Mouse (Mus musculus): ENCODE measurements around the gene Chn2. TPM values are rescaled to one million over a fixed set of nuclear protein-coding genes. Genes with fewer than 3 reads are reported as not detected.

Gene Chn2
- total and polyA plus RNA-seq, 3 experiments, result not detected

DNA sequence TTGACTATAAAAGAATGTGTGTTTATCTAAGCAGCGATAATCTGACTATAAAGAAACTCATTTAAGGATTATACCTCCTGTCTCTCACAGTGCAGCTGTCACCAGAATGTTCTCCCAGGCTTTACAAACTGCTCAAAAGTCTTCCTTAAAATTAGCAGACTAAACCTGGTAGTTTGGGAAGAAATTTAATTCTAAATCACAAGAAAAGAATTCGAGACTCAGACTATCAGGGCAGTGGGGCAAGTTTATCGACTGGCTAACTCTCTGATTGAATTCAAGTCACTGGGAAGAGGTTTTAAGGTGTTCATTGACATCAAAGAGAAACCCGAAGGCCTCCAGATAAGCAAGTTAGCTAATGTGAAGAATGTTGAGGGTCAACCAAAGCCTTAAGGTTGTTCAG lies 171.6 kb downstream of the Chn2 start:
- H3K79me2 ChIP-seq (ENCODE audit: control insufficient read depth, insufficient read depth, low read length, poor library complexity), result no peaks in the 10 kb centered on the region
- no peak overlapping the region for H3K4me3 ChIP-seq (ENCODE audit: control insufficient read depth in 1 of 2, insufficient read depth in 1 of 2, low read depth in 2 of 2, low read length in 2 of 2)
- no peak overlapping the region for H3K27ac ChIP-seq (ENCODE audit: control insufficient read depth, low read depth, low read length)
- H3K9me3 ChIP-seq (replicated peaks; ENCODE audit: insufficient read depth, low read length), result no peaks in the 10 kb centered on the region
- H3K36me3 ChIP-seq (ENCODE audit: control insufficient read depth in 1 of 2, insufficient read depth in 2 of 2, low read length in 2 of 2), result no peaks in the 10 kb centered on the region
- no peak overlapping the region for H3K9ac ChIP-seq (ENCODE audit: control insufficient read depth, low read depth, low read length, poor library complexity, severe bottlenecking)
- DNase-seq (ENCODE audit: low read depth, low spot score), result no peak
- TF ChIP-seq CHD1 (IDR thresholded peaks at IDR 0.05; ENCODE audit: low read depth, low read length), result no peak
- no peak for TF ChIP-seq GATA1 (IDR thresholded peaks at IDR 0.05; ENCODE audit: low read depth, low read length)
- no peak for TF ChIP-seq MAFK (IDR thresholded peaks at IDR 0.05; ENCODE audit: borderline replicate concordance, low read depth, low read length)
- no peak for TF ChIP-seq SMC3 (IDR thresholded peaks at IDR 0.05; ENCODE audit: low read depth, low read length)
- TF ChIP-seq TCF12 (IDR thresholded peaks at IDR 0.05; ENCODE audit: low read depth, low read length), result no peak
- H3K27me3 ChIP-seq (ENCODE audit: control insufficient read depth in 1 of 2, insufficient read depth in 2 of 2, low read length in 2 of 2), result no peaks in the 10 kb centered on the region
- H3K4me1 ChIP-seq (ENCODE audit: control insufficient read depth in 1 of 2, insufficient read depth in 2 of 2, low read length in 2 of 2), result no peaks in the 10 kb centered on the region

GRCm38 (mm10) chr6:54211939-54212338 lies 172.6 kb downstream of the Chn2 start:
- H3K79me2 ChIP-seq (ENCODE audit: control insufficient read depth, insufficient read depth, low read length, poor library complexity), result no peaks in the 10 kb centered on the region
- no peak overlapping the region for H3K9ac ChIP-seq (ENCODE audit: control insufficient read depth, low read depth, low read length, poor library complexity, severe bottlenecking)
- H3K4me3 ChIP-seq (ENCODE audit: control insufficient read depth in 1 of 2, insufficient read depth in 1 of 2, low read depth in 2 of 2, low read length in 2 of 2), result no peak overlapping the region
- H3K27ac ChIP-seq (ENCODE audit: control insufficient read depth, low read depth, low read length), result no peak overlapping the region
- no peaks in the 10 kb centered on the region for H3K36me3 ChIP-seq (ENCODE audit: control insufficient read depth in 1 of 2, insufficient read depth in 2 of 2, low read length in 2 of 2)
- H3K9me3 ChIP-seq (replicated peaks; ENCODE audit: insufficient read depth, low read length), result no peaks in the 10 kb centered on the region
- no peaks in the 10 kb centered on the region for H3K4me1 ChIP-seq (ENCODE audit: control insufficient read depth in 1 of 2, insufficient read depth in 2 of 2, low read length in 2 of 2)
- no peak for DNase-seq (ENCODE audit: low read depth, low spot score)
- no peaks in the 10 kb centered on the region for H3K27me3 ChIP-seq (ENCODE audit: control insufficient read depth in 1 of 2, insufficient read depth in 2 of 2, low read length in 2 of 2)
- TF ChIP-seq GABPA (IDR thresholded peaks at IDR 0.05; ENCODE audit: low read depth, low read length) (no peak), POLR2A (IDR thresholded peaks at IDR 0.05; ENCODE audit: control insufficient read depth in 1 of 2, insufficient read depth in 1 of 2, low read depth in 1 of 2, low read length in 2 of 2, poor library complexity in 1 of 2) (no peak)

- H3K36me3 ChIP-seq (ENCODE audit: control insufficient read depth in 1 of 2, insufficient read depth in 2 of 2, low read length in 2 of 2), result no peaks in the 10 kb centered on the region
- H3K4me3 ChIP-seq (ENCODE audit: control insufficient read depth in 1 of 2, insufficient read depth in 1 of 2, low read depth in 2 of 2, low read length in 2 of 2), result no peak overlapping the region
- no peaks in the 10 kb centered on the region for H3K79me2 ChIP-seq (ENCODE audit: control insufficient read depth, insufficient read depth, low read length, poor library complexity)
- no peaks in the 10 kb centered on the region for H3K4me1 ChIP-seq (ENCODE audit: control insufficient read depth in 1 of 2, insufficient read depth in 2 of 2, low read length in 2 of 2)
- no peaks in the 10 kb centered on the region for H3K27me3 ChIP-seq (ENCODE audit: control insufficient read depth in 1 of 2, insufficient read depth in 2 of 2, low read length in 2 of 2)
- no peak for TF ChIP-seq RCOR1 (IDR thresholded peaks at IDR 0.05; ENCODE audit: low read depth, low read length)
- no peak for TF ChIP-seq POLR2A (IDR thresholded peaks at IDR 0.05; ENCODE audit: control insufficient read depth in 1 of 2, insufficient read depth in 1 of 2, low read depth in 1 of 2, low read length in 2 of 2, poor library complexity in 1 of 2)
- TF ChIP-seq HCFC1 (IDR thresholded peaks at IDR 0.05; ENCODE audit: low read depth, low read length), result no peak
- no peak for DNase-seq (ENCODE audit: low read depth, low spot score)
- H3K27ac ChIP-seq (ENCODE audit: control insufficient read depth, low read depth, low read length), result no peak overlapping the region
- no peaks in the 10 kb centered on the region for H3K9me3 ChIP-seq (replicated peaks; ENCODE audit: insufficient read depth, low read length)
- H3K9ac ChIP-seq (ENCODE audit: control insufficient read depth, low read depth, low read length, poor library complexity, severe bottlenecking), result no peak overlapping the region
Measured at GRCm38 (mm10) chr6:54213743-54214142, 174.4 kb downstream of the Chn2 start.

DNA sequence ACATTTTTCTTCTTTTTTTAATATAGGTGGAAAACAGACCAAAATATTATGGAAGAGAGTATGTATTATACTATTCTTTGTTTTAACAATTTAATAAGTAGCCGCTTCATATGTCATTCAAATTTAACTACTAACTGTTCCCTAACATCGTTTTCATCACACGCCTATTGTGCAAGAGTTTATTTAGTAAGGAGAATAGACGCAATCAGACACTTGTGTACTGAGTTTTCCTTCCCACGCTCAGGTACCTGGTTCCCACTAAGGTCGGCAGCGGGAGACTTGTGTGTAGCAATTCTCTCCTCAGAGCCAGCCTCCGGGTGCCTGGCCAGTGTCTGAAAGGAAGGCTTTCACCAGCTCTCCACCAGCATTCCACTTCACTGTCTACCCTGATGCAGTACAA lies 176.3 kb downstream of the Chn2 start:
- no peak for TF ChIP-seq MYC (IDR thresholded peaks at IDR 0.05; ENCODE audit: low read depth, low read length)
- TF ChIP-seq CHD1 (IDR thresholded peaks at IDR 0.05; ENCODE audit: low read depth, low read length), result no peak
- TF ChIP-seq BHLHE40 (IDR thresholded peaks at IDR 0.05; ENCODE audit: borderline replicate concordance, low read depth, low read length), result no peak
- TF ChIP-seq ZC3H11A (IDR thresholded peaks at IDR 0.05; ENCODE audit: low read depth, low read length), result no peak
- no peak for TF ChIP-seq TBP (IDR thresholded peaks at IDR 0.05; ENCODE audit: low read depth, low read length)
- Histone ChIP-seq H3K79me2 (ENCODE audit: control insufficient read depth, insufficient read depth, low read length, poor library complexity) (no peaks in the 10 kb centered on the region), H3K9me3 (replicated peaks; ENCODE audit: insufficient read depth, low read length) (no peaks in the 10 kb centered on the region), H3K27ac (ENCODE audit: control insufficient read depth, low read depth, low read length) (no peak overlapping the region), H3K4me1 (ENCODE audit: control insufficient read depth in 1 of 2, insufficient read depth in 2 of 2, low read length in 2 of 2) (no peaks in the 10 kb centered on the region), H3K36me3 (ENCODE audit: control insufficient read depth in 1 of 2, insufficient read depth in 2 of 2, low read length in 2 of 2) (no peaks in the 10 kb centered on the region), H3K4me3 (ENCODE audit: control insufficient read depth in 1 of 2, insufficient read depth in 1 of 2, low read depth in 2 of 2, low read length in 2 of 2) (no peak overlapping the region), H3K9ac (ENCODE audit: control insufficient read depth, low read depth, low read length, poor library complexity, severe bottlenecking) (no peak overlapping the region), H3K27me3 (ENCODE audit: control insufficient read depth in 1 of 2, insufficient read depth in 2 of 2, low read length in 2 of 2) (no peaks in the 10 kb centered on the region)
- no peak for DNase-seq (ENCODE audit: low read depth, low spot score)
